Mouse (Mus musculus): ENCODE results near the gene Calcoco1.
A peak's percentile ranks its signal among the peaks of the same experiment; 100 is the strongest.

The Calcoco1 gene

GRCm38 (mm10) chr15:102723358-102724135, 1.6 kb upstream of the Calcoco1 start:
- no peaks in the 10 kb centered on the region for H3K36me3 ChIP-seq (ENCODE audit: control insufficient read depth, insufficient read depth, low read length, poor library complexity, severe bottlenecking)
- DNase-seq (ENCODE audit: low read depth, low spot score): no peak
- H3K27me3 ChIP-seq (ENCODE audit: control insufficient read depth, insufficient read depth, low read length, poor library complexity, severe bottlenecking): no peaks in the 10 kb centered on the region

DNA sequence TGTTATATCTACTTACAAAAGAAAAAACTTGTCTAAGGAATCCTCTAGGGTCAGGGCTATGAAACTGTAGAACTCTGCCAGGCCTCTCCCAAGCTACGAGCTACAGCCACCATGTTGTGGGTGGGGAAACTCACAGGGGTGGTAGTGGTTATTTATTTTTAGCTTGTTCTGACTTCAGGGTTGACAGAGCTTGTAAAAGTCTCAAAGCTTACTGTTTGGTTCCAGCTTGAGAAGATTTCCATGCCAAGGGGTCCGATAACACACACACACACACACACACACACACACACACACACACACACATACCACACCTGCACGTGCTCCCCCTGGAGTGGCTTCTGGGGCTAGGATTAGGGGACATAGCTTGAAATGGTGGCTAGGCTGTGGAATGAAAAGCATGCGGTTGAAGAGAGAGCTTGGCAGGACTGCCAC, 538 bp upstream of the Calcoco1 start:
- no peaks in the 10 kb centered on the region for H3K27me3 ChIP-seq (ENCODE audit: control insufficient read depth, insufficient read depth, low read length, poor library complexity, severe bottlenecking)
- H3K36me3 ChIP-seq (ENCODE audit: control insufficient read depth, insufficient read depth, low read length, poor library complexity, severe bottlenecking): no peaks in the 10 kb centered on the region; the same call in 1 of the 2 replicates
- no peak for DNase-seq (ENCODE audit: low read depth, low spot score)

GRCm38 (mm10) chr15:102721016-102721898, 721 bp downstream of the Calcoco1 start:
- Histone ChIP-seq H3K27me3 (ENCODE audit: control insufficient read depth, insufficient read depth, low read length, poor library complexity, severe bottlenecking) (no peaks in the 10 kb centered on the region), H3K36me3 (ENCODE audit: control insufficient read depth, insufficient read depth, low read length, poor library complexity, severe bottlenecking) (peaks cover 3% of the 10 kb centered on the region)
- peak; percentile 44 for DNase-seq (ENCODE audit: low read depth, low spot score)

GRCm38 (mm10) chr15:102716132-102716531, 5.8 kb downstream of the Calcoco1 start:
- Histone ChIP-seq H3K27me3 (ENCODE audit: control insufficient read depth, insufficient read depth, low read length, poor library complexity, severe bottlenecking) (no peaks in the 10 kb centered on the region), H3K36me3 (ENCODE audit: control insufficient read depth, insufficient read depth, low read length, poor library complexity, severe bottlenecking) (peaks cover 13% of the 10 kb centered on the region)
- DNase-seq (ENCODE audit: low read depth, low spot score): no peak

DNA sequence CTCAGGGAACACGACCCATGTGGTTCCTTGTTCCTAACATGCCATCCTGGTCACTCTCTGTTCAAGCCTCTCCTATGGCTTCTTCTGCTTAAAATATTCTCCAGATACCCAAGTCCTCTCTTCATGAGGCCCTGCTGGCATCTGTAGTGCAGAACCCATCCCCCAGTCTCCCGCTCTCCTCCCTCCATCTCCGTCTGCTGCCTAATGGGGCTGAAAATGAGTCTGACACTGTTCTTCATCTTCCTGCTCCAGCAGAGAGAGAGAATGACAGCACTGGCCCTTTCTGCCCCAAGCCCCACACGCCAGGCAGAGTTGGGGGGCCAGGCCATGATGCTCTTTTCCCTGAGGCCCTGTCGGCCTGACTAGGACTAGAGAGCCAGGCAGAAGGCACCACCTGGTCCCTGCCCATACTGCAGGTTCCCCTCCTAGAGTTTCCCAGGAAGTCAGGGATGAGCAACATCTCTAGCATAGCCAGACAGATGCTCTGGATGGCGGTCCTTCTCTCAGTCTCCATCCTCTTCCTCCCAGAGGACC, 14.2 kb downstream of the Calcoco1 start:
- DNase-seq (ENCODE audit: low read depth, low spot score): no peak
- Histone ChIP-seq H3K27me3 (ENCODE audit: control insufficient read depth, insufficient read depth, low read length, poor library complexity, severe bottlenecking) (no peaks in the 10 kb centered on the region), H3K36me3 (ENCODE audit: control insufficient read depth, insufficient read depth, low read length, poor library complexity, severe bottlenecking) (peaks cover 15% of the 10 kb centered on the region)

DNA sequence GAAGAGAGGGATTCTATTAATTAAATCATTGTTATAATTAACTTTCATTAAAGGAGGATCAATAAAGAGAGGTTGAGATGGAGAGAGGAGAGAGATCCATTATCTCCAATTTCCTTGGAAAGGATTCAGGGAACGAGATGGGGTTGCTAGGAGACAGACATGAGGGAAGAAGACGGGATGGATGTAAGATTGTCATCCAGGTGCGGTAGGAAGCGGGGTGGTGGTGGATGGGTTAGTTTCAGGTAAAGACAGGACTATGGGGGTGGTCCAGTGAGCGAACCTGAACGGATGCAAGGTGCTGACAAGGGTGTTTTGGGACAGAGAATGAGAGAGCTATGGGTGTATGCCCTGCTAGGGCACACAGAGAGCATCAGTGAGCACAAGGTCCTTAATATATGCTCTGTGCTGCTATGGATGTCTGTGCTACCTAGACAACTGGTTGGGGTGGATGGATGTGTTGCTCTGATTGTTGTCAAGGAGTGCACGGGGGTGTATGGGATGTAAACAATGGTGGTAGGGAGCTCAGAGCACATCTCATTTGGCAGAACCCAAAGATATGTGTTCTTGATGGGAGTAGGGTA, 16.0 kb downstream of the Calcoco1 start:
- no peaks in the 10 kb centered on the region for H3K27me3 ChIP-seq (ENCODE audit: control insufficient read depth, insufficient read depth, low read length, poor library complexity, severe bottlenecking)
- DNase-seq (ENCODE audit: low read depth, low spot score): no peak
- peaks cover 9% of the 10 kb centered on the region for H3K36me3 ChIP-seq (ENCODE audit: control insufficient read depth, insufficient read depth, low read length, poor library complexity, severe bottlenecking)

- DNase-seq (ENCODE audit: low read depth, low spot score): no peak
- H3K27me3 ChIP-seq (ENCODE audit: control insufficient read depth, insufficient read depth, low read length, poor library complexity, severe bottlenecking): no peaks in the 10 kb centered on the region
- peaks cover 8% of the 10 kb centered on the region for H3K36me3 ChIP-seq (ENCODE audit: control insufficient read depth, insufficient read depth, low read length, poor library complexity, severe bottlenecking)
Measured at GRCm38 (mm10) chr15:102705226-102705894, 16.6 kb downstream of the Calcoco1 start.

- H3K36me3 ChIP-seq (ENCODE audit: control insufficient read depth, insufficient read depth, low read length, poor library complexity, severe bottlenecking): peaks cover 8% of the 10 kb centered on the region
- H3K27me3 ChIP-seq (ENCODE audit: control insufficient read depth, insufficient read depth, low read length, poor library complexity, severe bottlenecking): no peaks in the 10 kb centered on the region
- DNase-seq (ENCODE audit: low read depth, low spot score): no peak
Measured at GRCm38 (mm10) chr15:102704806-102705205, 17.2 kb downstream of the Calcoco1 start.

DNA sequence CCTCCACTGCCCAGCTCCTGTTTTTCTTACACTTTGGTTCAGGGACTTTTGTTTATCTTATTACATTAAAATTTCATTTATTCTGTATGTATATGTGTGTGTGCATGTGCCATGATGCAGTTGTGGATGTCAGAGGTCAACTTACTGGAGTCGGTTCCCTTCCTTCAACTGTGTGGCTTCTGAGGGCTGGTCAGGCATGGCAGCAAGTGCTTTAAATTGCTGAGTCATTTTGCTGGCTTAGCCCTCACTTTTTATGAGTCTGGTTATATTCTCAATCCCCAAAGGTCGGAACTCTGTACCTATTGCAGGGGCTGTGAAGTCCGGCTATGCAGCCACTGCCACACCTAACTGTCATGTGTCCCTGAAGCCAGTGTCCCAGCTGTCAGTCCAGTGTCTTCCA, 19.0 kb downstream of the Calcoco1 start:
- H3K27me3 ChIP-seq (ENCODE audit: control insufficient read depth, insufficient read depth, low read length, poor library complexity, severe bottlenecking): no peaks in the 10 kb centered on the region
- no peaks in the 10 kb centered on the region; the same call in 1 of the 2 replicates for H3K36me3 ChIP-seq (ENCODE audit: control insufficient read depth, insufficient read depth, low read length, poor library complexity, severe bottlenecking)
- DNase-seq (ENCODE audit: low read depth, low spot score): no peak

- H3K36me3 ChIP-seq (ENCODE audit: control insufficient read depth, insufficient read depth, low read length, poor library complexity, severe bottlenecking): no peaks in the 10 kb centered on the region
- DNase-seq (ENCODE audit: low read depth, low spot score): peak; percentile 64
- H3K27me3 ChIP-seq (ENCODE audit: control insufficient read depth, insufficient read depth, low read length, poor library complexity, severe bottlenecking): no peaks in the 10 kb centered on the region; the same call in 1 of the 2 replicates
Measured at GRCm38 (mm10) chr15:102698193-102698592, 23.8 kb downstream of the Calcoco1 start.

DNA sequence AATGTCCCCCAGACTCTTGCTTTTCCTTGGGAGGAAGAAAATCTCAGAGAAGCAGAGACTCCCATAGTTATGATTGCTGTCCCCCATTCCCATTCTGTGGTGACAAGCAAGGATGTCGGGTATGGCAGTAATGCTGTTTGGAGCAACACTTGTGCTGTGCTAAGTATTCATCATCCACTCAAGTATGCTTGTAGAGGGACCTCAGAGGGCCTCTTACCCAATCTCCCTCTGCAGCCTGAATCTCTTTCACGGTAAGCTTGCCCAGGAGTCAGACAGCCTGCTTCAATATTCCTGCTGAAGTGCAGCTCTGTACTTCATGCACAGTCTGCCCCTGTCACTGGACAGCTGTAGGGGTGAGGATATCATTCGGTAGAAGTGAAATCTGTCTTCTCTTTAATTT, 25.1 kb downstream of the Calcoco1 start:
- no peak for DNase-seq (ENCODE audit: low read depth, low spot score)
- no peaks in the 10 kb centered on the region; the same call in 1 of the 2 replicates for H3K27me3 ChIP-seq (ENCODE audit: control insufficient read depth, insufficient read depth, low read length, poor library complexity, severe bottlenecking)
- H3K36me3 ChIP-seq (ENCODE audit: control insufficient read depth, insufficient read depth, low read length, poor library complexity, severe bottlenecking): no peaks in the 10 kb centered on the region

DNA sequence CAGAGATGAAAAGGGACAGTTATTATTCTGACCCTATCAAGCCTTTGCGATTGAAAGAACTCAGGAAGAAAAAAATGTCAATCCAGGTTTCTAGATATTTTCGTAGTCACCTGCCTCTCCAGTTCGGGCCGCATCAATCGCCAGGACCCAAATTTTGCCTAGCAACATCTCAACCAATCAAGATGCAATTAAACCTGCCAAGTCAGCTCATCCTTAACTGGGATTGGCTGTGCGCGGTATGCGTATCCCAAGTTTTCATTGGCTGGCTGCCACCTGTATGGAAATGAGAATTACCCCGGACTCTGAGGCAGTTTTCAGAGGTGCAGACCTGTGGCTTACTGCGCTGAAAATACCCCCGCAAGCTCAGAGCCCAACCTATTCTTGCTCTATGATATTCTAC, 28.4 kb downstream of the Calcoco1 start:
- no peaks in the 10 kb centered on the region for H3K36me3 ChIP-seq (ENCODE audit: control insufficient read depth, insufficient read depth, low read length, poor library complexity, severe bottlenecking)
- DNase-seq (ENCODE audit: low read depth, low spot score): peak; percentile 42
- no peaks in the 10 kb centered on the region; the same call in 1 of the 2 replicates for H3K27me3 ChIP-seq (ENCODE audit: control insufficient read depth, insufficient read depth, low read length, poor library complexity, severe bottlenecking)

- DNase-seq (ENCODE audit: low read depth, low spot score): peak; percentile 67
- H3K36me3 ChIP-seq (ENCODE audit: control insufficient read depth, insufficient read depth, low read length, poor library complexity, severe bottlenecking): no peaks in the 10 kb centered on the region
- H3K27me3 ChIP-seq (ENCODE audit: control insufficient read depth, insufficient read depth, low read length, poor library complexity, severe bottlenecking): no peaks in the 10 kb centered on the region; the same call in 1 of the 2 replicates
Measured at GRCm38 (mm10) chr15:102692991-102693411, 29.0 kb downstream of the Calcoco1 start.

DNA sequence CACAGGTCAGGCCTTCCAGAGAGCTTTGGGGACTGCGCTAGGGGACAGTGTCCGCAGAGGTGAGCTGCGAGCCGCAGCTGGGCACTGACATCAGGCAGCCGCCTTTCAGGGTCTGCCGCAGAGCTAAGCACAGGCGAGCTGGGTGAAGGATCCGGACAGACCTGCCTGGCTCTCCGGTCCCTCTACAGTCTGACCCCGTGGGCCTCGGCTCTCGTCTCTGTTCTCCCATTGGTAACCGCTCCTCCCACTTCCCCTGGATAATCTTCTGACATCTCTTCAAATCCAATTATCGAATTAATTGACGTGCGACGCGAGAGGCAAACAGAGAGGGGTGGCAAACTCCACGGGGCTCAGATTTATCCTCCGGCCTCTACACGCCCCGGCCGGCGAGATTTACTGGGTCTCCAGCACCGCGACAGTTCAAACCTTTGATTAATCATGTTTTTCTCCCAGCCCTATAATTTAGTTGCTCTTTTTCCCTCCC, 29.6 kb downstream of the Calcoco1 start:
- Histone ChIP-seq H3K36me3 (ENCODE audit: control insufficient read depth, insufficient read depth, low read length, poor library complexity, severe bottlenecking) (no peaks in the 10 kb centered on the region), H3K27me3 (ENCODE audit: control insufficient read depth, insufficient read depth, low read length, poor library complexity, severe bottlenecking) (no peaks in the 10 kb centered on the region; the same call in 1 of the 2 replicates)
- peak; percentile 18 for DNase-seq (ENCODE audit: low read depth, low spot score)

Data from splenic B cell, adult 2 months (primary cell).